Mouse (Mus musculus) brain, embryonic 18.5 days (tissue): ENCODE results near the gene Faf1.

Experiments used
- DNase-seq: peaks from one replicate; pipeline ENCODE4 v3.0.0-alpha.2; 2012; ENCODE audit warnings: low read depth, low spot score

Gene Faf1

GRCm38 (mm10) chr4:109904487-109904886 is 228.1 kb downstream of the Faf1 start:
- no peak for DNase-seq

DNA sequence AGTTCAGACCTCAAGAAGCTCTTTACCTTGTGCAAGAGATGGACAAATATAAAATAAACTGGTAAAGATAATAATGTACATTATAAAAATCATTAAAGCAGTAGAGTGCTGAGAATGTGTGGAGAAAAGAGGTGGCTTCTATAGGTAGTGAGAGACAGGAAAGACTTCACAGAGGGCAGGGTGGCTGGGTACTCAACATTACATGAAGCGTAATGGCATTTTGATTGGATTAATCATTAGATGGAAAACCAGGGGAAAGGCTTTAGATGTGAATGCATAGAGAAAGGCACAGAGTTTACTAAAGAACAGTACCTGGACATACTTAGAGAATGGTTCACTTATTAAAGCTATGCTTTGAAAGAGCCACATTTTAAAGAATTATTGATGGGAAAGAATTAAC is 252.7 kb downstream of the Faf1 start:
- DNase-seq: no peak

DNA sequence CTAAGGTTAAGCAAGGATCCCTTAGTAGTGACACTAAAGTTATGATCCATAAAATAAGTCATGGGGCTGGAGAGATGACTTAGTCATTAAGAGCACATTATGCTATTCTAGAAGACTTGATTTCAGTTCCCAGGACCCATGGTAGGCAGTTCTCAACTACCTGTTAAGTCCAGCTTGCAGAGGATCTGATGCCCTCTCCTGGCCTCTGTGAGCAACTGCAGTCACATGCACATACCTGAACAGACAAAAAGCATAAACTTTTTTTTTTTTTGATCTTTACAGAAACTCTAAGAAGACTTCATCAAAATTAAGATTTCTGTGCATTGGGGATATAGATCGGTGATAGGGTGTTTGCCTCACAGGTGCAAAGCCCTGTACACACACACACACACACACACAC is 254.1 kb downstream of the Faf1 start:
- DNase-seq: no peak

DNA sequence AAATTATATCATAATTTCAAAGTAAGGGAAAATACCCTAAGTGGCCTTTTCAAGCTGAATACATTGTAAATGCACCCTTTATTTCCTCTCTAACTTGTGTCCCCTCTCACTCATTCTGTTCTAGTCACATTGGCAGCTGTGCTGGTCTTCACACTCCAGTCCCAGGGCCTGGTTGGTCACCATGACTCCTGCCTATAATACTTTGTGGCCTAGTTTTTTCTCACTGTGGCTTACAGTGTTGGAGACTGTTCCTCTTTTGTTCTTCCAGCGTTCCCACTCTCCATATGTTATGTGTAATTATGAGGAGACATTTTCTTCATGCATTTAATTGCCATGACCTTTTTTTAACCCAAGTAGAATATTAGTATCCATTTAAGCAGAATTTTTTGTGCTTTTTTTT is 254.5 kb downstream of the Faf1 start:
- DNase-seq: no peak

- no peak for DNase-seq
Measured at GRCm38 (mm10) chr4:109936557-109936956, 260.2 kb downstream of the Faf1 start.

- no peak for DNase-seq
Measured at GRCm38 (mm10) chr4:109939291-109939690, 262.9 kb downstream of the Faf1 start.

DNA sequence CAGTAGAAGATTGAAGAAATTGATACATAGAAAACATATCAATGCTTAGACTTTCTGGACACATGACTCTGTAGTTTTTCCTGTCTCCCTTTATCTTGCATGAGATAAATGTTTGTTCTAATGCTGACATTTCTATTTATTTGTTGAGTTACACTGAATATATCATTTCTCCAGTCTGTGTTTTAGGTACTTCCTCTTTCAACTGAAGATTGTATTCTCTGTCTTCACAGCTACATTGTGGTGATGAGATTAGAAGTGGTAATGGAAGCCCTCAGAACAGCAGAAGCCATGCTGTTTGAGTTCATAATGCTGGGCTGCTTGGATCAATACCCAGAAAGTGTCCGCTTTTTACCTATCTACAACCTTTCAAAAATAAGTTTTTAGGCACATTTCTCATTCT is 269.2 kb downstream of the Faf1 start:
- DNase-seq: no peak

DNA sequence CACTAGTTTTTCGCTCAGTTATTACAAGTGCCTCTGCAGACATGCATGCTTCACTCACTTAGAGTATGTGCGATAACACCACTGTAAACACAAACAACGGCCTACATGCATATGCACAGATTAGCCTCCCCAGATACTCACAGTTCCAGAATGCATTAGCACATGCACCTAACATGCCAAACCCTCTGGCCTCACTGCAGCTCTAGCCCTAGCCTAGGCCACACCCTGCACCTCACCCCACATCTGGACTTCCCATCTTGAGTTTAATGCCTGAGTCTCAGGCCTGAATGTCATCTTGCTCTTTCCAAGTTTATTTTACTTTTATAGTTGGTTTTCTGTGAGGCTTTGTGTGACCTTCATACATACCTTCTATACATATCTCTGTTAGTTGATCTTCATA is 272.9 kb downstream of the Faf1 start:
- DNase-seq: no peak

DNA sequence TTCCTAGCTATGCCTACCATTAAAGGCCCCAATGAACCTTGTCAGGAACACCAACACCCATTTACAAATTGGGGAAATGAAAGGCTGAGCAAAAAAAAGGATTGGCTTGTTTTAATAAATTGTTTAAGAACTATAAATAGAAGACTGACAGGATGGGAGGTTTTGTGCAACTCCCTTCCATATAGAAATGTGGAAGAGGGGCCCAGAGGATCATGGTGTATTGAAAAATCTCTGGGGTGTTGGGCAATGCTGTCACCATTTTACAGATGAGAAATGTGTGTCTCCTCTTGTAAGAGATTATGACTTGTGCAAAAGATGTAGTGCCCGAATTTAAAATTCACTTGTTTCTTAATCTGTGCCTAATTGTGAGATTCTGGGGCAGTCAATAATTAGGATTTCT is 277.1 kb downstream of the Faf1 start:
- no peak for DNase-seq

- no peak for DNase-seq
Measured at GRCm38 (mm10) chr4:109960201-109960935, 284.0 kb downstream of the Faf1 start.

GRCm38 (mm10) chr4:109963570-109964279 is 287.3 kb downstream of the Faf1 start:
- no peak for DNase-seq

DNA sequence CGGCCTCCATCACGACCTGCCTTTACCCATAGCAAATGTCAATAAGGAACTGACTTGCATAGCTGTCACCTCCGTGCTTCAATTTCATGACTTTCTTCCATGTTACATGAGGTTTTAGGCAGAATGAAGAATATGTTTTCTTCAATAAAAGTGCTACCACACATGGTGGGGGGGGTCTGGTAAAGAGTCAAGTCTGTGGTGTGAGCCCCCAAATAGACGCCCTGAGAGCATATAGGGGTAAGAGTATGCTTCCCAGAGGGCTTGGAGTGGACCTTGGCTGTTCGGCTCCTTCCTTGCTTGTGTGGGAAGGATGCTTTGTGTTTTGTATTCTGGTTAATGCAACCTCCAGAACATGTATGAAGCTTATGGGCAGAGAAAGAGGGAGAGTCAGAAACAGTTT is 293.2 kb downstream of the Faf1 start:
- DNase-seq: no peak

- DNase-seq: no peak
Measured at GRCm38 (mm10) chr4:109973991-109974654, 297.7 kb downstream of the Faf1 start.

DNA sequence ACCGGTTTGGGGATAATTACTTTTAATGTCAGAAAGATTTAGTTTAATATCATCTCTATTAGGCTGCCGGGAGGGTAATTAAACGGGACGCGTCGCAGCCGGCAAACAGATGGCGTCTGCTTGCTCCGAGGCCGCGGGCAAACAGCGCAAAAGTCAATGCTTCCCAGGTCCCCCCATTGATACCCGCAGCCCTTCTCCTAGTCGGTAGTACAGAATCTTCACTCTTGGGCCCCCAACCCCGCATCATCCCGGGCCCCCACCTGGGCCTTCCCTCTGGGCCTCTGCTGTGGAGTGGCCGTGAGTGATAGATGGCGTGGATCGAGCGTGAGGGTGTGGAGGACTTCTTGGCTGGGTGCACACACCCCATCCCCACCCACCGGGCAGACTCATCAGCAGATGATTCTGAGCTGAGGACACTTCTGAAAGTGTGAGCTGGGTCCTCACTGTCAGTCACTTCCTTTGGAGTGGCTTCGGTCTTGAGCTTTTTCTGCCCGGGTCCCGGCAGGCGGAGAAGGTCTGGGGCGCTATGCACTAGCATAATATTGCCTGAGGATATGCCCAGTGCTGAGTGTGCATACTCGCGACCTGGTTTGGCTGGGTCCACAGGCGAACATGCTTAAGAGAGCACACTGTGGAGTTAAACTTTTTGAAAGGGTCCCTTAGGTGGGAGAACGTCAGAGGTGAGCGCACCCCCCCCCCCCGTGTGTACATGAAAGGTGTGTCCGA is 298.4 kb downstream of the Faf1 start:
- DNase-seq: no peak

- no peak for DNase-seq
Measured at GRCm38 (mm10) chr4:109975381-109976240, 299.2 kb downstream of the Faf1 start.

DNA sequence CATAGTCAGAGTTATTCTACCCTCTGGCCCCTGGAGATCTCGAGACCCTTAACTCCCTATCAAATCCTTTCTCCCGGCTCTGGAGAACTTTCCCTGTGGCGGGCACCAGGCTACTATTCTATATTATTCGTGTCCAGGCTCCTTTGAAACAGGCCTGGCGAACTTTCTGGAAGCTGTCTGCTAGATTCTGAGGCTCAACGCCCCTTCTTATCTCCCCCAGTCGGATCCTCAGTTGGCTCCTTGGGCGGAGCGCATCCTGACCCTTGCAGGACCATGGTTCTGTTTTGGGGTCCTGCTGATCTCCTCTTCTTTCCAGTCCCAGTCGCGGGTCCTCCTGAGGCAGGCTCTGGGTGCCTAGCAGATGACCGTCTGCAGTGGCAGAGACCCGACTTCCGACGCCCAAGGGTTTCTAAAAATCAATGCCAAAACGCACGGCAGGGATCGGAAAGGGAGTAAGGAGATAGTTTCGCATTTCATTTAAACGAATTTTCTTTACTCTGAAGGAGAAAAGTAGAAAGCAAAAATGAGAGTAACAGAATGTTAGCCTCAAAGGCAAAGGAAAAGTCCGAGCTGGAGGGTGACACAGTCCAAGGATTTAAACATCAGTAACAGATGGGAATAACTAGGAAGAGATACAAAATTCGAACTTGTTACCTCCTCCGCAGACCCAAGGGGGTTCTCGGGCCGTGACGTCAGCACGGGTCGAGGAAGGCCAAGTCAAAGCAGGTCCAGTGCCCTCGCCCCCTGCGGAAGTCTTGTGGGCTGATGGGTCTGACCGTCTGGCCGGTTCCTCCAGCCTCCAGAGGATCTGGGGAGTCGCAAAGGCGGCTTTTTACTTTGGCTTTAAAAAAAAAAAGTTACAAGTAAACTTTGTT is 300.1 kb downstream of the Faf1 start:
- no peak for DNase-seq

DNA sequence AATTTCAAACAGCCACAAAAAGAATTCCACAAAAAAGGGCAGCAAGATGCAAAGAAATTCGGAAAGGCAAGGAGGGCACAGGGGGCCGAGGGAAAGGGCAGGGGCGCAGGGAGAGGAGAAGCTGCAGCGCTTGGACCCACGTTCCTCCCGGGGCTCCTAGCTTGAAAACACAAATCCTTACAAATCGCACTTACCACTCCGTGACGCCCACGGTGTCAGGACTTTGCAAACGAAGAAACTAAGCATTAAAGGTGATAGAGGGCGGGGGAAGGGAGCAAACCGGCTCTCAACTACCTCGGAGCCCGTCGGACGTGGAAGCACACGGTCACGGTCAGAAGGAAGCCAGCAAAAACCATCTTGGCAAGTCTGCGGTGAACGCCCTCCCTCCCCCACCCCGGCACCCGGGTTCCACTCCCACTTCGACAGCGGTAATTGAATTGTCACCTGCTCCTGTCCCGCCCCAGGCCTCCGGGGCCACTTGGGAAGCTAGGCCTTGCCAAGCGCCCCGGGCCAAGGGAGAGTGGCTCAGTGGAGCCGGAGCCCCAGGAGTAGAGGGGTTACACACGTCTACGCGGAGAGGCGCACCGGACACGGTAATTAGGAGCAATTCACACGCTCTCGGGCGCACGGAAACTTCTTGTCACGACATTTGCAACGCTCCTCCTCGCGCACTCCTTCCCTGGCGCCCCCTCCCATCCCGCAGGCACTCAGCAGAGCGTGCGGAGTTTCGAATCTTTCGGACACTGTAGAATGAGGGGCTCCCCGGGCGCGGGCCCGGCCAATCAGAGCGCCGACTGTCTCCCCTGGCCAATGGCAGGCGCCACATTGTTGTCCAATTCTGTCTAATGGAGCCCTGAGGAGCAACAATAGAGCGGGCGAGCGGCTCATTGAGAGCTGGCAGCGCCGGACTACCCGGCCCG is 301.0 kb downstream of the Faf1 start, which contains the start of gene Dmrta2:
Gene Dmrta2, plus strand, starts transcription at position 906 of the 920 bp plus-strand sequence.
- DNase-seq: no peak

DNA sequence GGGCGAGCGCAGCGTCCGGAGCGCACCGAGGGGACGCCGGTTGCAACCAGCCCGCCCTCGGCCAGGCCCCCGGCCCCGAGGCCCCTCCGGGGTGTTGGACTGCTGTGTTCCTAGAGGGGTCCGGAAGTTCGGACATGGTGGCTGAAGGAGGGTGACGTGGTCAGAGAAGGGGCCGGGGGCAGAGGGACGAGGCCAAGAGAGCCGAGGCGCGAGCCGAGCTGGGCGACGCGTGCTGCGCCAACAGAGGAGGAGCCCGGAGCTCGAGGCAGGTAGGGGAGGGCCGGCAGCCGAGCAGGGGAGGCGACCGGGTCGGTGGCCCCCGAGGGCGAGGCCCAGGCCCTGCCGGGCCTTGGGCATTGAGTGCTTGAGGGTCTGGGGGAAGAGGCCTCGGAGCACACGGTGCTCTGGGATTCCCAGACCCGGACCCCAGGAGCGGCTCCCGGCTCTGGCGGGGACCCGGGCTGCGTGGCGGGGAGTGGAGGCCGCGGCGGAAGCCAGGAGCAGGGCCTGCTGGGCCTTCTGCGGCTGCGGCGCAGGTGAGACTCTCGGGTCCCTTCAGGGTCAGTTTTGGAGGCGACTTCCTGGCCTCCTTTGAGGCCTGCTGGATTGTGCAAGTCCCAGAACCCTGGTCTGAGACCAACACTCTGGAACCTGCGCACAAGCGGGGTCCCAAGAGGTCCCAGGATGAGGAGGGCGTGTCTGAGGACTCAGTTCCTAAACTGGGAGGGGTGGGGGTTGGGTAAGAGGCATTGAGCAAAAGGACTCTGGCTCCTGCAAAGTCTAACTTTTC is 301.9 kb downstream of the Faf1 start:
- no peak for DNase-seq
